Mouse (Mus musculus) R1 (cell line): ENCODE measurements around the gene Slc7a6os.
A peak's percentile ranks its signal among the peaks of the same experiment; 100 is the strongest.
"Not testable (repeated sequence)": the region's sequence is repeated elsewhere in the genome, so short reads cannot be mapped to it uniquely, and the experiment has no call there.

Experiments used
- DNase-seq: peaks from one replicate; pipeline ENCODE4 v3.0.0-alpha.2; 2018; ENCODE audit warnings: low read depth, low spot score

Gene Slc7a6os

GRCm38 (mm10) chr8:106210821-106211345, at the start of gene Slc7a6os, which contains the start of gene Prmt7:
Gene Slc7a6os (minus strand): TSS chr8:106210935.
Gene Prmt7 (plus strand): TSS chr8:106210936.
- DNase-seq = peak; percentile 96

- no peak for DNase-seq
Measured at GRCm38 (mm10) chr8:106259579-106260255, 49.0 kb upstream of the Slc7a6os start.

- DNase-seq = peak; percentile 67
Measured at GRCm38 (mm10) chr8:106258169-106258568, 47.4 kb upstream of the Slc7a6os start.

GRCm38 (mm10) chr8:106250186-106250585, 39.5 kb upstream of the Slc7a6os start:
- DNase-seq = peak; percentile 83

- no peak for DNase-seq
Measured at GRCm38 (mm10) chr8:106237106-106237505, 26.4 kb upstream of the Slc7a6os start.

- no peak for DNase-seq
Measured at GRCm38 (mm10) chr8:106234567-106235261, 24.0 kb upstream of the Slc7a6os start.

- DNase-seq = no peak
Measured at GRCm38 (mm10) chr8:106232751-106233150, 22.0 kb upstream of the Slc7a6os start.

GRCm38 (mm10) chr8:106231536-106231935, 20.8 kb upstream of the Slc7a6os start:
- no peak for DNase-seq

- DNase-seq = peak; percentile 72
Measured at GRCm38 (mm10) chr8:106226589-106226988, 15.9 kb upstream of the Slc7a6os start.

GRCm38 (mm10) chr8:106219620-106220019, 8.9 kb upstream of the Slc7a6os start:
- DNase-seq = no peak

GRCm38 (mm10) chr8:106213959-106214358, 3.2 kb upstream of the Slc7a6os start:
- peak; percentile 50 for DNase-seq

GRCm38 (mm10) chr8:106211421-106211820, 686 bp upstream of the Slc7a6os start:
- DNase-seq = no peak

GRCm38 (mm10) chr8:106210035-106210731, 552 bp downstream of the Slc7a6os start:
- DNase-seq = peak; percentile 73

- not testable (repeated sequence) for DNase-seq
Measured at GRCm38 (mm10) chr8:106199596-106199995, 11.1 kb downstream of the Slc7a6os start.

GRCm38 (mm10) chr8:106198741-106199140, 12.0 kb downstream of the Slc7a6os start:
- peak; percentile 67 for DNase-seq

- DNase-seq = no peak
Measured at GRCm38 (mm10) chr8:106194062-106194461, 16.7 kb downstream of the Slc7a6os start.

GRCm38 (mm10) chr8:106193162-106193561, 17.6 kb downstream of the Slc7a6os start:
- no peak for DNase-seq

GRCm38 (mm10) chr8:106191639-106192038, 19.1 kb downstream of the Slc7a6os start:
- no peak for DNase-seq

- DNase-seq = no peak
Measured at GRCm38 (mm10) chr8:106189162-106189561, 21.6 kb downstream of the Slc7a6os start.

GRCm38 (mm10) chr8:106186394-106186793, 24.3 kb downstream of the Slc7a6os start:
- DNase-seq = no peak

- no peak for DNase-seq
Measured at GRCm38 (mm10) chr8:106185628-106186270, 25.0 kb downstream of the Slc7a6os start.

- no peak for DNase-seq
Measured at GRCm38 (mm10) chr8:106178428-106178827, 32.3 kb downstream of the Slc7a6os start.
